Mouse (Mus musculus): ENCODE results near the gene Strap.

DNA sequence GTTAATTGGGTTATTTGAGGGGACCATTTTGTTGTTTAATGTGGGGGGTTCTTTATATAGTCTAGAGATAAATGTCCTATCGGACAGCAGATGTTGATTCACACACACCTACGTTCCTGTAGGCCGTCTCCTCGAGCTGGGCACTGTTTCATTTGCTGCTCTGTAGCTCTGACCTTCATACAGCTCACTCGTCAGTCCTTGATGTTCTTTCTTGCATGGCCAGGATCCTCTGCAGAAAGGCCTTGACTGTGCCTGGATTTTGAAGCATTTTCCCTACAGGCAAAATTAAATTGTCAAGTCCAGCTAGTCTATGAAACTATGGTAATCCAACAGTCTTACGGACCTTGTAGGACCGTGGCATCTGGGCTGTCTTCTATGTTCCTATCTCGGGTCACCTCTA lies 39.8 kb upstream of the Strap start:
- no peak for TF ChIP-seq CHD2 (IDR thresholded peaks at IDR 0.05; ENCODE audit: low read depth, low read length)
- no peak for TF ChIP-seq ZNF384 (IDR thresholded peaks at IDR 0.05; ENCODE audit: low read depth, low read length)
- TF ChIP-seq ZC3H11A (IDR thresholded peaks at IDR 0.05; ENCODE audit: borderline replicate concordance, low read depth, low read length): no peak
- TF ChIP-seq HCFC1 (IDR thresholded peaks at IDR 0.05; ENCODE audit: borderline replicate concordance, insufficient read depth, low read length): no peak
